Mouse (Mus musculus) ES-E14 (cell line): Measurements from ENCODE around the gene Dync1i2.

ENCODE experiments used
- CHD2 ChIP-seq: IDR thresholded peaks from 2 replicates; pipeline ENCODE4 v1.6.1; 2014; ENCODE audit warnings: mild to moderate bottlenecking, low read depth, low read length, inconsistent platforms
- MAFK ChIP-seq: IDR thresholded peaks from 2 replicates; pipeline ENCODE4 v1.6.1; 2014; ENCODE audit warnings: mild to moderate bottlenecking, low read depth, low read length, inconsistent platforms; ENCODE audit not compliant: insufficient read depth
- ZC3H11A ChIP-seq: IDR thresholded peaks from 2 replicates; pipeline ENCODE4 v1.6.1; 2012; ENCODE audit warnings: low read depth, mild to moderate bottlenecking, inconsistent platforms, low read length, borderline replicate concordance

GRCm38 (mm10) chr2:71248071-71248470 is 36.6 kb downstream of the Dync1i2 start:
- TF ChIP-seq CHD2 (no peak), ZC3H11A (no peak), MAFK (no peak)
